Mouse (Mus musculus) spleen, adult 2 months (tissue): ENCODE measurements around the gene Slit3.

Source experiments
- CTCF ChIP-seq: fragments of 200-500 bp; IDR thresholded peaks from 2 replicates; pipeline ENCODE4 v1.5.1; 2011; ENCODE audit warnings: mild to moderate bottlenecking, inconsistent platforms; ENCODE audit not compliant: insufficient read depth, insufficient read length, insufficient replicate concordance; ENCODE audit errors: extremely low read depth
- POLR2A ChIP-seq: fragments of 200-500 bp; IDR thresholded peaks from 2 replicates; pipeline ENCODE4 v1.6.1; 2011; ENCODE audit warnings: low read depth, low read length, inconsistent platforms

- no peak for TF ChIP-seq CTCF
- no peak for TF ChIP-seq POLR2A
Measured at GRCm38 (mm10) chr11:35232321-35232720, 111.3 kb downstream of the Slit3 start.
